Mouse (Mus musculus) neural tube, embryonic 11.5 days (tissue): ENCODE measurements at regions not wholly inside any gene's neighbourhood (a gene's known extent, or its start where the extent isn't known, plus 50 kb on each side); places are given as distances from the start of the nearest gene placed in this dataset.

Experiments used
- ATAC-seq: fragments of 200-750 bp; cut with Nextera tagmentation; 2 replicates; pipeline ENCODE4 v1.8.0; 2017; ENCODE audit warnings: moderate number of reproducible peaks, mild to moderate bottlenecking, moderate TSS enrichment, moderate library complexity; ENCODE audit not compliant: insufficient read depth, low FRiP score, low TSS enrichment
- DNase-seq: peaks from one replicate; pipeline ENCODE4 v3.0.0-alpha.2; 2015; ENCODE audit warnings: low spot score
- H3K27ac ChIP-seq: fragments of 300-500 bp; sonication (generic); 2 replicates; pipeline ENCODE4 v1.5.1; 2014; ENCODE audit warnings: low read depth, mild to moderate bottlenecking, low read length
- H3K27me3 ChIP-seq: fragments of 300-500 bp; sonication (generic); 2 replicates; pipeline ENCODE4 v1.6.1; 2014; ENCODE audit warnings: mild to moderate bottlenecking, low read length, mixed read lengths; ENCODE audit not compliant: control insufficient read depth, insufficient read depth
- H3K36me3 ChIP-seq: fragments of 300-500 bp; sonication (generic); 2 replicates; pipeline ENCODE4 v1.6.1; 2014; ENCODE audit warnings: mild to moderate bottlenecking, low read length, moderate library complexity, mixed read lengths; ENCODE audit not compliant: control insufficient read depth, insufficient read depth
- H3K4me1 ChIP-seq: fragments of 300-500 bp; sonication (generic); 2 replicates; pipeline ENCODE4 v1.6.1; 2014; ENCODE audit warnings: low read length, mixed read lengths; ENCODE audit not compliant: control insufficient read depth, insufficient read depth
- H3K4me2 ChIP-seq: fragments of 300-500 bp; sonication (generic); 2 replicates; pipeline ENCODE4 v1.6.1; 2014; ENCODE audit warnings: low read depth, mild to moderate bottlenecking, moderate library complexity
- H3K4me3 ChIP-seq: fragments of 300-500 bp; sonication (generic); 2 replicates; pipeline ENCODE4 v1.5.1; 2014; ENCODE audit warnings: low read depth, low read length
- H3K9ac ChIP-seq: fragments of 300-500 bp; sonication (generic); 2 replicates; pipeline ENCODE4 v1.6.1; 2014; ENCODE audit warnings: mild to moderate bottlenecking, low read length
- H3K9me3 ChIP-seq: fragments of 300-500 bp; sonication (generic); 2 replicates; pipeline ENCODE4 v1.6.1; 2016; ENCODE audit warnings: low read length; ENCODE audit not compliant: control insufficient read depth
- WGBS: fragments of 180-500 bp; shearing (Covaris S2); extraction: QIAGEN DNeasy Blood & Tissue Kit; methylation state at CpG from one replicate; pipeline ENCODE4 v1.1.7; 2014; 5-methylcytosine and 5-hydroxymethylcytosine counted together

DNA sequence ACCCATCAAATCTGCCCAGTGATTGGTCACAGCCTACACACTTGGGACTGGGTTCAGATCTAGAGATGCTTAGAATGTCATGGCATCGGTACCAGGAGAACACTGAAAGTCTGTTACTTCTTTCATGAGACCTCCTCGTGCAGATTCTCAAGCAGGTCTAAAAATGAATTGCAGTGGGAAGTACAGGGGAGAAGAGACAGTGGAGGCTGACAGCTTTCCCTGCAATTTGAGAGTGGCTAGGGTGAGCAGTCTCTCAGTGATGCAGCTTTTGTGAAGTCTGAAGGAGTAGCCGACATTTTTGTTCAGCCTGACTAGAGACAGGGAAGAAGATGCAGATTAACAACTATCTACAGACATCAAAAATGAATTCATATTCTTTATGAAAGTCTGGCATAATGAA, 112.5 kb downstream of the Fam198b start:
- DNase-seq: no peak

DNA sequence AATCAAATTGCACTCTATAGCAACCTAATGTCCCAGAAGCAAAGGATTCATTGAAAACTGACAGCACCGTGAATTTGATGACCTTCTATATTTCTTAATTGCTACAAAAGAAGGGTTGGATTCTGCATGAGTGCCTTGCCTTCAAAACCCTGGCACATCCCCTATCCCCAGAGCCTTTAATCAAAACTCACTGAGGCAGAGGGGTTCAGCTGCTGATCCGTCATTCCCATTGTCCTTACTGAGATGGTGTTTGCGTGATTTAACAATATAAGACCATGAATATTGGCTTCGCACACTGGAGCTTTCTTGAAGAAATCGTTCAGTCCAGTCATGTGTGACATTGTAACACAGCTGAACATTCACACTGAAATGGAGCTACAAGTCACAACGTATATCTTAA, 118.0 kb downstream of the Fam198b start:
- DNase-seq: no peak

More for the DNA sequence above, 112.5 kb downstream of the Fam198b start:
- Histone ChIP-seq H3K36me3 (no peaks in the 10 kb centered on the region), H3K4me3 (no peak overlapping the region), H3K27me3 (no peaks in the 10 kb centered on the region), H3K4me2 (no peak overlapping the region), H3K9me3 (no peaks in the 10 kb centered on the region), H3K9ac (no peak overlapping the region), H3K27ac (no peak overlapping the region), H3K4me1 (no peaks in the 10 kb centered on the region)
- WGBS: 75% methylated on average over 3 of the region's 3 CpGs
- no peak for ATAC-seq

DNA sequence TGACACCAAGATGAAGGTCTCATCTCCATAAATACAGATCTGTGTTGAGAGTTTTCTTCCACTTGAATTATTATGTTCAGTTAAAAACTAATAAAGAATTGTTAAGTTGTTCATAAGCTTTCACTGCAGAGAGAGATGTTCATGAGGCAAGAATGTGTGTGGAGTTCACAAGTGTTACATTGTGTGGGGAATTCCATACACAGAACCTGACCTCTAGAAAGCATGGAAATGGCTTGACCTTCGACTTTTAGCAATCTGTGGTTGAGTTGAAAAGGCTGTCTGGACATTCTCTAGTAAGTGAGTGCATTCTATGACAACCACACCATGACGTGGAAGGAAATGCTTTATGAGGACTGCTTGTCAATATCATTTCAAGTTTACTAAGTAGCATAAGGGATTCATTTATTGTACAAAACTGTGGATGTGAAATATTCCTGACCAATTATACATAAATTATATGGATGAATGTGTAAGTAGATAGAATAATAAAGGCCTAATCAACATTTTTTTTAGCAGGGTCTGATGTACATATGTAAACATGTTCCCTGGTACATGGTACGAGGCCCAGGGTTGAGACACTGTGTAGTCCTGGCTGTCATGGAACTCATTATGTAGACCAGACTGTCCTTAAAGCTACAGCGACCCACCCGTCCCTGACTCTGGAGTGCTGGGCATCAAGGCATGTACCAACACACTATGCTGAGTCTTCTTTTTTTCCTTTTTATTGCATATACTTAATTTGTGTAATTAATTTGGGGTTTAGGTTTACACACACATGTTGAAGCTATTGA, 119.2 kb downstream of the Fam198b start:
- H3K27ac ChIP-seq: no peak overlapping the region
- no peak overlapping the region for H3K4me3 ChIP-seq
- no peaks in the 10 kb centered on the region for H3K4me1 ChIP-seq
- 59% methylated on average over 5 of the region's 5 CpGs for WGBS
- DNase-seq (no peak), ATAC-seq (no peak)
- H3K27me3 ChIP-seq: no peaks in the 10 kb centered on the region
- H3K9me3 ChIP-seq: no peaks in the 10 kb centered on the region
- no peak overlapping the region for H3K9ac ChIP-seq
- no peaks in the 10 kb centered on the region for H3K36me3 ChIP-seq
- no peak overlapping the region for H3K4me2 ChIP-seq

More for the DNA sequence above, 118.0 kb downstream of the Fam198b start:
- Histone ChIP-seq H3K27me3 (no peaks in the 10 kb centered on the region), H3K4me1 (no peaks in the 10 kb centered on the region), H3K27ac (no peak overlapping the region), H3K4me2 (no peak overlapping the region), H3K4me3 (no peak overlapping the region), H3K36me3 (no peaks in the 10 kb centered on the region), H3K9me3 (no peaks in the 10 kb centered on the region), H3K9ac (no peak overlapping the region)
- peak; percentile 65; the same call in 1 of the 2 replicates for ATAC-seq
- 55% methylated on average over 6 of the region's 6 CpGs for WGBS

DNA sequence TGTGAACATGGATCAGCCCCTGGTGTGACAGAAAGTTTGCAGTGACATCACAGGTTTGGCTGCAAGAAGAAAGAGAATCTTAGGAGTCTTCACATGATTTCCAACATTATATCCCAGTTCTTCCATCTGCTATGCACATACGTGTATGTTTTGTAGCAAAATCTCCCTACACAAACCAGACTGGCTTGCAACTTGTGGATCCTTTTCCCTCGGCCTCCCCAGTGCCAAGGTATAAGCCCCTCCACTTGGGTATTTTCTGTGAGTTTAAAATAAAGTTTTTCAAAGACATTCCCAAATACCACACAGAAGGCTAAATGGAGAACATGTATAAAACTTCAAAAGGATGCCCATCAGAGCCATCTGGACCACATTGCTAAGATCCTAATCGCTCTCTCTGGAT, 120.2 kb downstream of the Fam198b start:
- no peak overlapping the region for H3K9ac ChIP-seq
- WGBS: 83% methylated on average over 3 of the region's 3 CpGs
- ATAC-seq (no peak), DNase-seq (no peak)
- H3K4me2 ChIP-seq: no peak overlapping the region
- no peaks in the 10 kb centered on the region for H3K9me3 ChIP-seq
- H3K36me3 ChIP-seq: no peaks in the 10 kb centered on the region
- H3K4me3 ChIP-seq: no peak overlapping the region
- H3K4me1 ChIP-seq: no peaks in the 10 kb centered on the region
- H3K27ac ChIP-seq: no peak overlapping the region
- H3K27me3 ChIP-seq: no peaks in the 10 kb centered on the region

DNA sequence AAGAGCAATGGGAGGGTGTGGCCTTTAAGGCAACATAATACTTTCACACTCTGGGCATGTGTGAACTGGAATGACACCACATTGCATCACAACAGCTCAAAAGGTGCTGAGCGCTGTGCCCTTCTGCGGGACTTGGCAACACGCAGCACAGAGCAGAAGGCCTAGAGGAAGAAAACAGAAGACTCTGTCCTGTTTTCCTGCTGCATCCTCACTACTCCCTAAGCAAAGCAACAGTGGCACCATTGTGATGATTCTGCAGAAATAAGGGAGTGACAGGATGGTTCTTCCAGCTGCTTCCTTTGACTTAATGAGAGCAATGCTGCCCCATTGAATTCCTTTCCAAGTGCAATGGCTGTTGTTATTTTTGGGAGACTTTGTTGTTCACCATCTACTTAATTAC, 120.6 kb downstream of the Fam198b start:
- Histone ChIP-seq H3K27ac (no peak overlapping the region), H3K4me1 (no peaks in the 10 kb centered on the region), H3K27me3 (no peaks in the 10 kb centered on the region), H3K4me3 (no peak overlapping the region), H3K36me3 (no peaks in the 10 kb centered on the region), H3K9me3 (no peaks in the 10 kb centered on the region), H3K4me2 (no peak overlapping the region), H3K9ac (no peak overlapping the region)
- 73% methylated on average over 3 of the region's 3 CpGs for WGBS
- DNase-seq (no peak), ATAC-seq (no peak)

DNA sequence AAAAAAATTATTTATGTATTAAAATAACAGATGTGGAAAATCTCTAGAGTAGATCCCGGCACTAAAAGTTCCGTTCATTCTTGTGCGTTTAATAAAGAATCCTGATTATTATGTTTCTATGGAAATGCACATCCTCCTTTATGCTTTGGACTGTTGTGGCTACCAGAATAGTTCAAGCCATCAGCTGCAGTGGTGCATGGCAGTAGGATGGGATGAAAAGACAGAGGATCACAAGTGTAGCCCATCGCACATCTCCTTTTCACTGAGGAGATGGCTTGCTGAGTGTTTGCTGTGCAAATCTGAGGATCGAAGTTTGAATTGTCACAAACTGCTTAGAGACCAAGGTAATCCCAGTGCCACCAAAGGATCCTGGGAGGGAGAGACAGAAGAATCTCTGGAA, 121.0 kb downstream of the Fam198b start:
- Histone ChIP-seq H3K9me3 (no peaks in the 10 kb centered on the region), H3K9ac (no peak overlapping the region), H3K27ac (no peak overlapping the region), H3K4me1 (no peaks in the 10 kb centered on the region), H3K36me3 (no peaks in the 10 kb centered on the region), H3K27me3 (no peaks in the 10 kb centered on the region), H3K4me3 (no peak overlapping the region), H3K4me2 (no peak overlapping the region)
- ATAC-seq (no peak), DNase-seq (no peak)
- 90% methylated on average over 5 of the region's 5 CpGs for WGBS

DNA sequence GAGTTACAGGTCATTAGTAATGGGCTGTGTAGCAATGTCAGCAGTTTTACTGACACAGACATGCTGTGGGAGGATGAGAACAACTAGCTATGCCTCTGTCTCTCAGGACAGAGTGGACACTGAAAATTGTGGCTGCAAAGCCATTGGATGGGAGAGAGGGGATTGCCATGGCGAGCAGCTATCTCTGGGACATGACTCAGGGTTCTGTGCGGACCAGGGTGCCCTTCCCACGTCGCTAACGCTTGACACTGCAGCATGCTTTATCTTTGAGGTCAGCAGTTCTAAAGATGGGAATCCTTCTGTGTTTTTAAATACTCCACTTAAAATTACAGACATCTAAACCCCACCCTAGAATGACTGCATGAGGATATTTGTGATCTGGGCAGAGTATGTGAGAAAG, 121.9 kb downstream of the Fam198b start:
- H3K9ac ChIP-seq: no peak overlapping the region
- no peaks in the 10 kb centered on the region for H3K4me1 ChIP-seq
- no peaks in the 10 kb centered on the region for H3K36me3 ChIP-seq
- no peaks in the 10 kb centered on the region for H3K9me3 ChIP-seq
- no peak overlapping the region for H3K4me3 ChIP-seq
- no peak for DNase-seq
- no peak overlapping the region for H3K27ac ChIP-seq
- H3K4me2 ChIP-seq: no peak overlapping the region
- no peaks in the 10 kb centered on the region for H3K27me3 ChIP-seq
- ATAC-seq: no peak
- WGBS: 83% methylated on average over 5 of the region's 5 CpGs

DNA sequence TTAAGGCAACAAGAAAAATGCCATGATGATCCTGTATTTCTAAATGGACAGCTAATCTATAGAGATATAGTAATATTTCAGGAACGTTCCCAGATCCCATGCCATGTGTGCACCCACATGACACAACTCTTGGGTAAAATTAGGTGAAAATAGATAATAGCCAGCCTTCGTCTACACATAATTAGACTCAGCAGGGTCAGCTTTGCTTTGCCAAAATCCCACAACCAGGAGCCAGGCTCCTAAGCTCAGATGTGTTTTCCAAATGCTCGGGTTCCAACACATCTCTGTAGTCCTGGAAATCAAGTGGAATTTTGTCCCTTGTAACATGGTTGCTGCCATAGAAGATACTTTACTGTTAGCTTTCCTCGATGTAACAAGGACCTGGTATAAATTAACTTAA, 122.7 kb downstream of the Fam198b start:
- DNase-seq: no peak
- no peak overlapping the region for H3K4me3 ChIP-seq
- H3K36me3 ChIP-seq: no peaks in the 10 kb centered on the region
- no peak overlapping the region for H3K9ac ChIP-seq
- H3K4me2 ChIP-seq: no peak overlapping the region
- no peak overlapping the region for H3K27ac ChIP-seq
- no peaks in the 10 kb centered on the region for H3K27me3 ChIP-seq
- H3K4me1 ChIP-seq: no peaks in the 10 kb centered on the region
- ATAC-seq: no peak
- no peaks in the 10 kb centered on the region for H3K9me3 ChIP-seq
- 86% methylated on average over 4 of the region's 4 CpGs for WGBS

DNA sequence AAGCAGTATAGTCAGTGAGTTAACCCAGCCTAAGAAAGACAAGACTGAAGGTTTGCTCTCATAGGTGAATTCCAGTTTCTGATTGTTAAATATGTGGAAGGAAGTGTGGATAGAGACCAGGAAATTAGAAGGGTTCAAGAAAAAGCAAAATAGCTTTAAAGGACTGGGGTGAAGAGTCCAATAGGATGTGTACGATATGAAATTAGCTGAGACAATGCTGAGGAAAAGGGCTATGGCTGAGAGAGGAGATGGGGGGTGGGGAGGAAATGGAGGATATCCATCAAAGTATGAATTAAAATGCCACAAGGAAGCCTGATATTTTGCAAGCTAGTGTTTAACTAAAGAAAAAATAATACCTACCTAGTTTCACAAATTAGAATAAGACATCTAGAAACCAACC, 124.9 kb downstream of the Fam198b start:
- no peak for ATAC-seq
- whole genome bisulfite sequencing: 83% methylated on average over 1 of the region's 1 CpGs

More for the DNA sequence above, 124.9 kb downstream of the Fam198b start:
- H3K36me3 ChIP-seq: no peaks in the 10 kb centered on the region
- H3K4me2 ChIP-seq: no peak overlapping the region
- no peak for DNase-seq
- H3K27me3 ChIP-seq: no peaks in the 10 kb centered on the region
- H3K9ac ChIP-seq: no peak overlapping the region
- no peaks in the 10 kb centered on the region for H3K4me1 ChIP-seq
- H3K9me3 ChIP-seq: no peaks in the 10 kb centered on the region
- H3K27ac ChIP-seq: no peak overlapping the region
- H3K4me3 ChIP-seq: no peak overlapping the region
